ENCODE assay signal across 8 mouse cellular contexts in the genomic region with DNA sequence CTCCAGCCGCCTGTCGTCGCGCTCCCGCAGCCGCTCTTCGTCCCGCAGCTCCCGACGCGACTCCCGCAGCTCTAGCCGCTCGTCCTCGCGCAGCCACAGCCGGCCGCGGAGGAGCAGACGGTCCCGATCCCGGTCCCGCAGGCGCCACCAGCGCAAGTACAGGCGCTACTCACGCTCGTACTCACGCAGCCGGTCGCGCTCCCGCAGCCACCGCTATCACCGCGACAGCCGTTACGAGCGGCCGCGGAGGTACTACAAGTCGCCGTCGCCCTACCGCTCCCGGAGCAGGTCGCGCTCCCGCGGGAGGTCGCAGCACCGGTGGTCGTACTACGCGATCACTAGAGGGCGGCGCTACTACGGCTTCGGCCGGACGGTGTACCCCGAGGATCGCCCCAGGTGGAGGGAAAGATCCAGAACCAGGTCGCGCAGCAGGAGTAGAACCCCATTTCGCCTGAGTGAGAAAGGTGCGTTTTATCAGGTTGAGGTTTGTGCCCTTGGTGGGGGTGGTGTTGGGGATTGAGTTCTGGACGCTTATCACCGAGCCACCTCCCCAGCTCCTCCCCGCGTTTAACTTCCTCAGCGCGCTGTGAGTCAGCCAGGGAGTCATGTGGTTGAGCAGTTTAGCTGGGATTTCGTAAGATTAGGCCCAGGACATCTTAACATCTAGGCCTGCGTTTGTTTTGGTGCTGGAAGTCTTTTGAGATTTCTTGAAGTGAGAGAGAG. TPM values are rescaled to one million over a fixed set of nuclear protein-coding genes. Genes with fewer than 3 reads are reported as not detected.
DNase-seq lines count a peak whose midpoint lies in the region; ATAC-seq and TF ChIP-seq lines count a peak whose summit lies in the region.

No protein-coding gene starts in this region.

- no peak for TF ChIP-seq EP300 in CH12.LX (IDR thresholded peaks at IDR 0.05; ENCODE audit: low read length)

- no peak for TF ChIP-seq POLR2A in CH12.LX (IDR thresholded peaks at IDR 0.05; ENCODE audit: low read depth, low read length)
- peak; percentile 49 for TF ChIP-seq POLR2A in embryonic fibroblast, embryonic 13.5 days (IDR thresholded peaks at IDR 0.05; ENCODE audit: low read depth, low read length)

- dilution Hi-C loops in CH12.LX (cut with MboI; ENCODE audit: extremely low pct_ligation_motif_present, extremely low pct_unique_long_range_greater_than_20kb, low sequenced_read_pairs), result no loop called here

- H3K4me1 ChIP-seq in CH12.LX (ENCODE audit: control insufficient read depth in 1 of 2, insufficient read depth in 2 of 2), result peaks cover 5 to 53% of the 10 kb centered on the region in 2 experiments; a peak in 3 of 4 replicates
- H3K4me1 ChIP-seq in embryonic fibroblast, embryonic 13.5 days (ENCODE audit: control insufficient read depth, insufficient read depth, low read length), result peaks cover 5% of the 10 kb centered on the region; the same call in 1 of the 2 replicates
- H3K4me1 ChIP-seq in heart, embryonic 12.5 days (replicated peaks), result peaks cover 18% of the 10 kb centered on the region
- H3K4me1 ChIP-seq in kidney, embryonic 16.5 days (ENCODE audit: insufficient read depth, low read length), result peaks cover 21% of the 10 kb centered on the region

- no peak for TF ChIP-seq RAD21 in CH12.LX (IDR thresholded peaks at IDR 0.05; ENCODE audit: low read depth, low read length)

- H3K9ac ChIP-seq in CH12.LX (ENCODE audit: insufficient read depth, low read depth), result peak overlapping the region; percentile 95
- peak overlapping the region; percentile 97 for H3K9ac ChIP-seq in heart, embryonic 12.5 days
- peak overlapping the region; percentile 89 for H3K9ac ChIP-seq in kidney, embryonic 16.5 days (replicated peaks; ENCODE audit: low read length)

- H3K4me3 ChIP-seq in CH12.LX (replicated peaks in 1 of 3; ENCODE audit: low read depth in 2 of 3, low read length in 2 of 3, poor library complexity in 1 of 3), result peak overlapping the region; percentile 80 to 100 (median 96)
- peak overlapping the region; percentile 92 for H3K4me3 ChIP-seq in embryonic fibroblast, embryonic 13.5 days (ENCODE audit: insufficient read depth, low read length)
- H3K4me3 ChIP-seq in heart, embryonic 12.5 days, result peak overlapping the region; percentile 81
- H3K4me3 ChIP-seq in kidney, embryonic 16.5 days (ENCODE audit: low read length), result peak overlapping the region; percentile 89

- H3K27me3 ChIP-seq in CH12.LX (replicated peaks), result no peaks in the 10 kb centered on the region
- H3K27me3 ChIP-seq in heart, embryonic 12.5 days (replicated peaks), result no peaks in the 10 kb centered on the region
- H3K27me3 ChIP-seq in kidney, embryonic 16.5 days (ENCODE audit: insufficient read depth, low read length), result no peaks in the 10 kb centered on the region

- peak overlapping the region; percentile 80 for H3K4me2 ChIP-seq in CH12.LX (ENCODE audit: insufficient read depth, low read depth, poor library complexity, severe bottlenecking)
- peak overlapping the region; percentile 88 for H3K4me2 ChIP-seq in heart, embryonic 12.5 days
- H3K4me2 ChIP-seq in kidney, embryonic 16.5 days (replicated peaks; ENCODE audit: low read depth, low read length), result peak overlapping the region; percentile 95

- in situ Hi-C loops in CH12.LX (cut with MboI; ENCODE audit: low pct_ligation_motif_present, low pct_unique_long_range_greater_than_20kb, low sequenced_read_pairs), result no loop called here

- H3K36me3 ChIP-seq in CH12.LX (replicated peaks in 1 of 2; ENCODE audit: control insufficient read depth in 1 of 2, insufficient read depth in 1 of 2, low read length in 1 of 2), result peaks cover 37 to 51% of the 10 kb centered on the region in 2 experiments
- peaks cover 34% of the 10 kb centered on the region for H3K36me3 ChIP-seq in heart, embryonic 12.5 days
- H3K36me3 ChIP-seq in kidney, embryonic 16.5 days (ENCODE audit: insufficient read depth, low read length), result peaks cover 31% of the 10 kb centered on the region

- peak; percentile 70 for ATAC-seq in heart, embryonic 12.5 days (ENCODE audit: insufficient number of reproducible peaks, low FRiP score)
- peak; percentile 52 for ATAC-seq in kidney, embryonic 16.5 days (ENCODE audit: low FRiP score, low TSS enrichment)

- peak overlapping the region; percentile 61 for H3K27ac ChIP-seq in CH12.LX (ENCODE audit: insufficient read depth, low read depth)
- peak overlapping the region; percentile 81 for H3K27ac ChIP-seq in embryonic fibroblast, embryonic 13.5 days (ENCODE audit: insufficient read depth, low read length)
- peak overlapping the region; percentile 96 for H3K27ac ChIP-seq in heart, embryonic 12.5 days (ENCODE audit: poor library complexity, severe bottlenecking)
- H3K27ac ChIP-seq in kidney, embryonic 16.5 days (ENCODE audit: low read length), result peak overlapping the region; percentile 97

- TF ChIP-seq CTCF in CH12.LX (conservative IDR thresholded peaks at IDR 0.05 in 1 of 2, IDR thresholded peaks at IDR 0.05 in 1 of 2; ENCODE audit: low read depth in 2 of 2, low read length in 2 of 2), result no peak
- TF ChIP-seq CTCF in embryonic fibroblast, embryonic 13.5 days (IDR thresholded peaks at IDR 0.05; ENCODE audit: borderline replicate concordance, insufficient read depth, low read length), result no peak

- no peak for DNase-seq in CH12.LX (ENCODE audit: extremely low read depth)
- peak; percentile 73 for DNase-seq in adrenal gland, postnatal 25 days
- DNase-seq in lung, postnatal 25 days (ENCODE audit: low spot score), result peak; percentile 88
- DNase-seq in ovary, postnatal 14 days (ENCODE audit: low spot score), result peak; percentile 28
- peak; percentile 53 for DNase-seq in thymus, postnatal 25 days

- under 1% methylated on average over 75 of the region's 75 CpGs for WGBS in heart, embryonic 12.5 days
- under 1% methylated on average over 75 of the region's 75 CpGs for WGBS in kidney, embryonic 16.5 days

- no peaks in the 10 kb centered on the region for H3K9me3 ChIP-seq in CH12.LX (replicated peaks; ENCODE audit: low read length)
- no peaks in the 10 kb centered on the region for H3K9me3 ChIP-seq in heart, embryonic 12.5 days (replicated peaks)
- H3K9me3 ChIP-seq in kidney, embryonic 16.5 days (ENCODE audit: low read length), result no peaks in the 10 kb centered on the region

- H3K79me2 ChIP-seq in CH12.LX (replicated peaks; ENCODE audit: control insufficient read depth, extremely low read depth, insufficient read depth, poor library complexity, severe bottlenecking), result peaks cover 29% of the 10 kb centered on the region

TF ChIP-seq in CH12.LX, 34 proteins besides CTCF, POLR2A, EP300 and RAD21:
- TF ChIP-seq ELF1 (IDR thresholded peaks at IDR 0.05; ENCODE audit: low read depth, low read length), result no peak
- peak; percentile 40; the same call in 1 of the 2 replicates for TF ChIP-seq CHD1 (IDR thresholded peaks at IDR 0.05; ENCODE audit: low read depth, low read length)
- TF ChIP-seq SIN3A (IDR thresholded peaks at IDR 0.05; ENCODE audit: low read length), result peak; percentile 42

RNA-seq across cellular contexts. Expression of gene Rsrp1, which starts 0.8 kb away (rescaled TPM):
- 61.3 and 71.9 TPM in 2 replicates for total RNA-seq in CH12.LX (2012; rRNA removed)
- 51.2 and 62.7 TPM in 2 replicates for total RNA-seq in CH12.LX (2014; rRNA removed)
- 69.4 and 86.8 TPM in 2 replicates for polyA plus RNA-seq in CH12.LX (2012; ENCODE audit: insufficient read length, low read depth)
- total RNA-seq in adrenal gland, postnatal 25 days (2021), result 603 and 640 TPM in 2 replicates
- polyA plus RNA-seq in embryonic fibroblast, embryonic 13.5 days (2011; ENCODE audit: insufficient read length, low read depth, missing spikeins), result 257 and 312 TPM in 2 replicates
- 386 and 405 TPM in 2 replicates for polyA plus RNA-seq in heart, embryonic 12.5 days (2016; fragmentation: Nextera tagmentation; extraction: Ambion mirVana)
- 449 and 450 TPM in 2 replicates for polyA plus RNA-seq in kidney, embryonic 16.5 days (2015; fragmentation: Nextera tagmentation; extraction: Ambion mirVana)

RNA-seq across cellular contexts. Expression of gene Syf2, which starts 6.5 kb away (rescaled TPM):
- 59.2 and 63.5 TPM in 2 replicates for total RNA-seq in CH12.LX (2012; rRNA removed)
- total RNA-seq in CH12.LX (2014; rRNA removed), result 77.1 and 93.8 TPM in 2 replicates
- polyA plus RNA-seq in CH12.LX (2012; ENCODE audit: insufficient read length, low read depth), result 76.1 and 89.0 TPM in 2 replicates
- 109 TPM in 2 replicates for total RNA-seq in adrenal gland, postnatal 25 days (2021)
- 46.6 and 48.8 TPM in 2 replicates for polyA plus RNA-seq in embryonic fibroblast, embryonic 13.5 days (2011; ENCODE audit: insufficient read length, low read depth, missing spikeins)
- polyA plus RNA-seq in heart, embryonic 12.5 days (2016; fragmentation: Nextera tagmentation; extraction: Ambion mirVana), result 55.7 and 61.9 TPM in 2 replicates
- polyA plus RNA-seq in kidney, embryonic 16.5 days (2015; fragmentation: Nextera tagmentation; extraction: Ambion mirVana), result 82.6 and 90.6 TPM in 2 replicates

RNA-seq across cellular contexts. Expression of gene Tmem50a, which starts 9.4 kb away (rescaled TPM):
- 84.8 and 95.8 TPM in 2 replicates for total RNA-seq in CH12.LX (2012; rRNA removed)
- 131 and 132 TPM in 2 replicates for total RNA-seq in CH12.LX (2014; rRNA removed)
- 114 and 133 TPM in 2 replicates for polyA plus RNA-seq in CH12.LX (2012; ENCODE audit: insufficient read length, low read depth)
- total RNA-seq in adrenal gland, postnatal 25 days (2021), result 337 and 444 TPM in 2 replicates
- polyA plus RNA-seq in embryonic fibroblast, embryonic 13.5 days (2011; ENCODE audit: insufficient read length, low read depth, missing spikeins), result 156 and 191 TPM in 2 replicates
- 140 and 145 TPM in 2 replicates for polyA plus RNA-seq in heart, embryonic 12.5 days (2016; fragmentation: Nextera tagmentation; extraction: Ambion mirVana)
- polyA plus RNA-seq in kidney, embryonic 16.5 days (2015; fragmentation: Nextera tagmentation; extraction: Ambion mirVana), result 177 and 178 TPM in 2 replicates

RNA-seq across cellular contexts. Expression of gene Rhd, which starts 59.8 kb away (rescaled TPM):
- total RNA-seq in CH12.LX (2012; rRNA removed), result 0.92 and 1.1 TPM in 2 replicates
- 0.82 and 1.3 TPM in 2 replicates for total RNA-seq in CH12.LX (2014; rRNA removed)
- 0.79 and 1.1 TPM in 2 replicates for polyA plus RNA-seq in CH12.LX (2012; ENCODE audit: insufficient read length, low read depth)
- 0.33 TPM in 1 of 2 replicates, not detected in the other for total RNA-seq in adrenal gland, postnatal 25 days (2021)
- polyA plus RNA-seq in embryonic fibroblast, embryonic 13.5 days (2011; ENCODE audit: insufficient read length, low read depth, missing spikeins), result 0.51 and 0.72 TPM in 2 replicates
- polyA plus RNA-seq in heart, embryonic 12.5 days (2016; fragmentation: Nextera tagmentation; extraction: Ambion mirVana), result 23.6 and 28.1 TPM in 2 replicates
- 2.7 and 3.0 TPM in 2 replicates for polyA plus RNA-seq in kidney, embryonic 16.5 days (2015; fragmentation: Nextera tagmentation; extraction: Ambion mirVana)
